Mouse (Mus musculus) embryo, embryonic 10 days (tissue): ENCODE data around the gene Ppcdc.

Experiments
- DNase-seq: peaks from one replicate; pipeline ENCODE4 v3.0.0-alpha.2; 2015; ENCODE audit warnings: low spot score

Gene Ppcdc

GRCm38 (mm10) chr9:57439522-57440295, at the start of gene Ppcdc:
Gene Ppcdc (minus strand): TSS chr9:57440124.
- DNase-seq, result peak; percentile 98

- DNase-seq, result no peak
Observed at GRCm38 (mm10) chr9:57487807-57488206, 47.9 kb upstream of the Ppcdc start.

GRCm38 (mm10) chr9:57485774-57486173, 45.9 kb upstream of the Ppcdc start:
- DNase-seq, result peak; percentile 92

- DNase-seq, result no peak
Observed at GRCm38 (mm10) chr9:57468914-57469313, 29.0 kb upstream of the Ppcdc start.

- DNase-seq, result peak; percentile 95
Observed at GRCm38 (mm10) chr9:57467896-57468549, 28.1 kb upstream of the Ppcdc start, which contains the start of gene Scamp5. Gene Scamp5 (minus strand): TSS chr9:57468060.

GRCm38 (mm10) chr9:57467271-57467771, 27.4 kb upstream of the Ppcdc start:
- peak; percentile 18 for DNase-seq

GRCm38 (mm10) chr9:57466101-57466500, 26.2 kb upstream of the Ppcdc start:
- no peak for DNase-seq

GRCm38 (mm10) chr9:57462866-57463265, 22.9 kb upstream of the Ppcdc start:
- DNase-seq, result no peak

- DNase-seq, result no peak
Observed at GRCm38 (mm10) chr9:57459707-57460106, 19.8 kb upstream of the Ppcdc start.

GRCm38 (mm10) chr9:57453516-57453915, 13.6 kb upstream of the Ppcdc start:
- DNase-seq, result no peak

GRCm38 (mm10) chr9:57452624-57453462, 12.9 kb upstream of the Ppcdc start:
- DNase-seq, result no peak

- DNase-seq, result no peak
Observed at GRCm38 (mm10) chr9:57449715-57450114, 9.8 kb upstream of the Ppcdc start.

- no peak for DNase-seq
Observed at GRCm38 (mm10) chr9:57440620-57441019, 696 bp upstream of the Ppcdc start.

- DNase-seq, result no peak
Observed at GRCm38 (mm10) chr9:57439083-57439482, 841 bp downstream of the Ppcdc start.

GRCm38 (mm10) chr9:57437896-57438614, 1.9 kb downstream of the Ppcdc start:
- DNase-seq, result no peak

GRCm38 (mm10) chr9:57436166-57436565, 3.8 kb downstream of the Ppcdc start:
- DNase-seq, result no peak

GRCm38 (mm10) chr9:57434405-57435165, 5.3 kb downstream of the Ppcdc start:
- no peak for DNase-seq

GRCm38 (mm10) chr9:57433097-57434032, 6.6 kb downstream of the Ppcdc start:
- peak; percentile 86 for DNase-seq

- DNase-seq, result no peak
Observed at GRCm38 (mm10) chr9:57432480-57432879, 7.4 kb downstream of the Ppcdc start.

GRCm38 (mm10) chr9:57431202-57431601, 8.7 kb downstream of the Ppcdc start:
- DNase-seq, result no peak
